Mouse (Mus musculus): ENCODE measurements around the gene Fat3.

The Fat3 gene

DNA sequence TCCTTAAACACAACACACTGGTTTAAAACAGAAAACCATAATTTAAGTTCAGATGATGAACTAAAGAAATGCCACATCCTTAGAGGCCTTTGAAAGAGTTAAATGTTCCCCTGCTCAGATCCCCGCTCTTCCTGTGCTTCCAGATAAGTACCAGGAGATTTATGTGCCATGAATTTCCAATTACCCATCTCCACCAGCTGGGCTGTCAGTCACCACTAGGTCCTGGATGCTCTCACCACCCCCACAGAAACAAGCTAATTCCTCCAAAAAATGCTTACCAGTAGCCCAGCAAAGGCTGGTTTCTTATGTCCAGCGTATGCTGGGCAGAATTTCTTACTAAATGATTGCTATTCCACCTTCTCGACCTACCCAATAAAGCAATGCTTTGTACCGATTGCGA, 72.5 kb downstream of the Fat3 start:
- DNase-seq, result no peak

DNA sequence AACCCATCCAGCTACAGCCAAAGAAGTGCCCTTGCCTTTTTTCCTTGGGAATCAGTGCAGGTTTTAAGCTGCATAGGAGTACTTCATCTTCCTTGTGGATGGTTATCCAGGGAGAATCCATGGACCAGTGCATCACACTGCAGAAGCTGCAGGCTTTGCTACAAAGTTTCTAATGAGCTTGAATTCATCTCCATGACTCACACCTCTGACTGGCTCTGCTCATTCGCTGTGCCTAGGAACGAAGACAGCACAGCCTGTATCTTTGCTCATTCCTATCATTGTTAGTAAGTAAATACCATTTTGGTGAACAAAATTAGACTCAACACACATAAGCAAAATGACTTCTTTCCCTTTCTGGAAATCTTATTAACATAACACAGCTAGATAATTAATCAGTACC, 78.4 kb downstream of the Fat3 start:
- no peak for DNase-seq

DNA sequence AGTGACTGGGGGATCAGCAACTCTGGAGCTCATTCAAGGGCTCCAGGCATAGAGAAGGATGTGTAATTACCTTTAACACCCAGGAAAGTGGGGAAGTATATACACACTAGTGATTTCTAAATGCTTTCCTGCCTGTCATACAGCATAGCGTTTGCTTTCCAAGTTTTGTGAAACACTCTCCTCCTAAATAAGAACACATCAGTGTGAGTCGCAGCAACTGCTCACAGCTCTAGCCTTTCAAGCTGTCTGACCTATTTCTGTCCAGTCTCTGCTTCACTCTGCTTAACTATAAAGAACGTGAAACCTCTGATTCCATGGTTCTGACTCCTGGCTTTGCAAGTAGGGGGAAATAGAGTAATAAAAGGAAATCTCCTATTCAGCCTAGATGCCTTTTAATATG, 98.3 kb downstream of the Fat3 start:
- DNase-seq, result no peak

DNA sequence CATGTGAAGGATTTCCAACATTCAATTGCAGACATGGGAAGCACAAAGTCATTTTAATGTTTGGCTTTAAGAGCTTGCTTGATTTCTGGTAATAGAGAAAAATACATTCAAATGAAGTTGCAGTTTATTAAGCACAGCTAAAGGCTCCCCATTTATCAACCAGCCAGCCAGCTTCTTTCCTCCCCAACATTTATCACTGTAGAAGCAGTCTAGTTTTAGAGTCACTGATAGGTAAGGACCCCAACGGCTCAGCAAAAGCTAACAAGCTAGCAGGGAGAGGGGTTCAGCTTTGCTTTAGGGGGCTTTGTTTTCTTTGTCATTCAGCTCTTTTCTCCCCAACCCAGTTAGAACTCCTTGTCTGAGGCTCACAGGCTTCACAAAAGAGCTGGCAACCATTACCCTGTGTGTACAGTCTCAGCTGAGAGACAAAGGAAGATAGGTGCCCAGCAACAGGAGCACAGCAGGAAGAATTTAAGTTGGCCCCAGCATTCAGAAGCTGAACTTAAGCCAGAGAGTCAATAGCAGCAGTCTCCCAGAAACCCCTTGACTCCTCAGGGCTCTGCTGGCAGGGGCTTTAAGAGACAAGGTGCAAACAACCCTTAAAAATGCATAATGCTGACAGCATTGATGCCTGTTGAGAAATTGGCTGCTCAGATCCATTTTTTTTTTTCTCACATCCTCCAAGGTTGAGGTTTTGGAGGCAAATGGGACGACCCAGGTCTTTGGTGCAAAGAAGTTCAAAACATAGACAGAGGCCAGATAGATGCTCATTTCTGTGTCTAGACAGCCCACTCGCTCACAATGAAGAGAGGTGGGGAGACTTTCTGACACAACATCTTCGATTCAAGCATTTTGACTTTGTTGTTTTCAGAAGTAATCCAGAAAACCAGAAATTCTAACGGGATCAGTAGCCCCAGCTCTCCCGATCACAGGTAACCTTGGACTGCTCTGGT, 102.1 kb downstream of the Fat3 start:
- DNase-seq, result no peak

DNA sequence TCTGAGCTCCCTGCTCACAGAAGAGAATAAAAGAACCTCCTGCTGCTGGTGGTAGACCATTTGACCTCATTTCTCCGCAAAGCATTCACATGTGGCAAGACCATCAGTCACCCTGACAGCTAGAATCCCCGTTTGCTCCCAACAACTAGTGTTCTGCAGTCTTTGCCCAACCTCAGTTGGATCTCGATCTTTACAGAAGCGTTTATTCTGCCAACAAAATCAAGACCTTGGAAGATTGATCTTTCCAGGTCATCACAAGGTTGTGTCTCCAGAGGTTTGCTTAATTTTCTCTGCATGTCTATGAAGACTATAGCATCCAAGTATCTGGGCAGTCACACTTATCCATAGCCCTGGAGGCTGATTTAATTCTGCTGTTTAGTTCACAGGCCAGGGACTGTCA, 111.9 kb downstream of the Fat3 start:
- DNase-seq, result no peak

DNA sequence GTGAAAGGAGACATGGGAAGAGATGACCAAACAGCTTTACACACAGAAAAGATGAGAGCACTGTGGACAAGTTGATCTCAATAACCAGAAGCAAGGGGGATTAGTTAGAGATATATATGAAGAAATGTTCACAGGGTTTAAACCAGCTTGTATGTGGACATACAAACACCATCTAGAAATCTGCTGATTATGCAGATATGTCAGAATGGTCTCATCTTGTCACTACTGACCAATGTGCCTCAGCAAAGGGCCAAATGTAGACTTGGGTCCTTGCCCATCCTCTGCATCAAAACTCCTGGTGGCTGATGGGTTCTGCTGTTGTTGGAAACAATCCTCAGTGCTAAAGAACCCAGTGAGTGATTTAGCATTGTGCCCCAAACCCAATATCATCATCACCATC, 113.6 kb downstream of the Fat3 start:
- DNase-seq, result no peak

DNA sequence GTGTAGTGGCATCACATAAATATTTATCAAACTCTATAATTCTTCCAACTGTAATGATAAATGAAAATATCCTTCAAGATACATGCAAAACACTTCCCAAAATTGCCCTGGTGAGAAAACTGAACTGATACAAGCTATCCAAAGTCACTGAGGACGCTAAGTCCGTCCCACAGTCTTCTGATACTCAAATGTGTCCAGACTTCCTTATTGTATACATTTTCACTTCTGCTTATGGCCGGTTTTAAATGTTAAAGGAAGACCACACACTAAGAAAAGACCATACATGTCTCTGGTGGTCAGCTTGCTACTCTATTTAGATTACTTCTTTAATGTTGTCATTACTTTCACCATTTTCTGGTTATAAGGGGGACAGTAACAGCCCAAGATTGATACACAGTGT, 137.4 kb downstream of the Fat3 start:
- no peak for DNase-seq

DNA sequence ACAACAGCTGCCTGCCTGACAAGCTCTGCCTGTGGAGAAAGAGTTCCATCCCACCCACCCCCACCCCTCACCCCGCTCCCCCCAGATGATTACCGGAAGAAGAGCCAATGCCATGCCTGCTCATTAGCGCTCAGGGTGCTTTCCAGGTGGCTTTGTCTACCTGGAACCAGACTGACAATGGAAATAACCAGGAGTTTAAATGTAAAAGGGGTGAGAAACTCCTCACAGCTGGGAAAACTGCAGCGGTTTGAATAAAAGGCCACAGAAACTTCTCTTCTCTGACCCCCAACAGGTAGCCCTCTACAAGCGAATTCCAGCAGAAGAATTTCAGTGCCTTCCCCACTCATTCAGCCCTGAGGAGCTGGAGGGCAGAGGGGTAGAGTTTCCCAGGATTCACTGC, 139.3 kb downstream of the Fat3 start:
- no peak for DNase-seq

DNA sequence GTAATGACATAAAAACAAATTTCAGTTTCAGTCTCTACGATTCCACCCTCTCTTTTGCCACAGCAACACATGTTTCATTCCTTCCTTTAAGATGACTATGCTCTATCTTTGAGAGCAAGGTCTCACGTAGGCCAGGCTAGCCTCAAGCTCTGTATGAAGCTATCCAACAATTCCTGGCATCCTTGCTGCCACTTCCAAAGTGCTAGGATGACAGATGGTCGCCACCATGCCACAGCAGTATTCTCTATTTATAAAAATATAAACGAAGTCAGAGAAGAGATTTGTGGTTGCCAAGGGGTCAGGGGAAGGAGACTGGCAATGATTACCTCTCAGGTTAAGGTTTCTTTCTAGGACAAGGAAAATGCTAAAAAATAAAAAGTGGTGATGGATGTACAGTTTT, 144.4 kb downstream of the Fat3 start:
- no peak for DNase-seq

DNA sequence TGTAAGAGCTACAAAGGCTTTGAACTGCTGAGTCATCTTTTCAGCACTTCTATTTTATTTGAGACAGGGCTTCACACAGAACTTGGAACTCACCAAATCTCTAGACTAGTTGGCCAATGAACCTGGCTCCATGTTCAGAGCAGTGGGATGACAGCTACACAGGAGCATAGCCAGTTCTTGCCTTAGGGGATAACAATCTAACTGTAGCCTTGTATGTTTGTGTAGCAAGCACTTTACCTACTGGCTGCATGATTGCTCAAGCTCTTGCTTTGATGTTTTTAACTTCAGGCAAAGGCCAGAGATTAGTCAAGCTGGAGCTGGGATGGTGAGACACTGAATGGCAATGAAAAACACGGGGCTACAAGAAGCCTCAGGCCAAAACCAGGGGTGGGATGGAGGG, 146.2 kb downstream of the Fat3 start:
- no peak for DNase-seq

DNA sequence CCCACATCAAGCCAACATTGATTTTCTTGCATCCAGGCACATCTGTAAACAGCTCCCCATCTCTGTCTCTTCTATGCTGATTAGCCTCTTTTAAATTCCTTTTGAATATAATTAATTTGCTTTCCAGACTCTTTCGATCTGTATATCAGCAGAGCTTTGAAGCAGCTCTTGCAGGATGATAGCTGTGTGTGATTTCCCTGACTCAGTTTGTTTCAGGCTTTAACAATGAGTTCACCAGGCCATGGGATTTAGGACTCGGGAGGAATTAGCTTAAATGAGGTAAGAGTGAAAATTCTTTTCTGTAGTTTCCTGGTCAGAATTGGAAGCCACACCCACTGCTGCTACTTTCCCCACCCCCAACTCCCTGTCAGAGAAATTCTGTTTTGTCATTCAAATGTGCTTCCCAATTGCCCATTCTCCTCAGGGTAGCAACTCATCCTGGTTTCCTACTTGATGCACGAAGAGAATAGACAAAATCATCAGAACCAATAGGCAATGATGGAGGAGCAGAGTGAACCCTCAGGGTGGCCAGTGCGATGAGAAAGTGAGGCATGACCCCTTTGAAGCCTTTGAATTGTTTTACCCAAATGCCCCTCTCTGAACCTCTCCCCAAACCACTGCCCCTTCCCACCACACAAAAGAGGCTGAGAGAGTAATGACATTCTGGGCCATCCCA, 147.9 kb downstream of the Fat3 start:
- no peak for DNase-seq

DNA sequence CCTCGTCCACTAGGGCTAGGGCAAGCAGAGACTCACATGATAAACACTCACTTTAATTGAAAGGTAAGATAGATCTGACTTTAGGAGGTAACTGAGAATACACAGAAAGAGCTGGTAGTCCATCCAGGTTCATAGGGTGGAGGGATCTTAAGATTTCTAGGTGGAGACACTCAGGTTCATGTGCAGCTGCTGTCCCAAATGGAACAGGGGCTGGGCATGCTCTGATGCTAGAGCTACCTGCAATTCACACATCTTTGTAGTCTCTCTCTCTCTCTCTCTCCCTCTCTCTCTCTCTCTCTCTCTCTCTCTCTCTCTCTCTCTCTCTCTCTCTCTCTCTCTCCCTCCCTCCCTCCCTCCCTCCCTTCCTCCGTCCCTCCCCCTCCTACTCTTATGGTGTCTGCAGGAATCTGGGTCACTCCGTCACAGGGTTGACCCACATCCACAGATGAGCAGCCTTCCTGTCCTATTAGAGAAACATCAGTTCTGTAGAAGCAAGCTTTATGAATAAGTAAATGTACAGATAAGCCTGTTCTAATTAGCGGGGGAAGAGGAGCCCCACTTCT, 148.5 kb downstream of the Fat3 start:
- no peak for DNase-seq

DNA sequence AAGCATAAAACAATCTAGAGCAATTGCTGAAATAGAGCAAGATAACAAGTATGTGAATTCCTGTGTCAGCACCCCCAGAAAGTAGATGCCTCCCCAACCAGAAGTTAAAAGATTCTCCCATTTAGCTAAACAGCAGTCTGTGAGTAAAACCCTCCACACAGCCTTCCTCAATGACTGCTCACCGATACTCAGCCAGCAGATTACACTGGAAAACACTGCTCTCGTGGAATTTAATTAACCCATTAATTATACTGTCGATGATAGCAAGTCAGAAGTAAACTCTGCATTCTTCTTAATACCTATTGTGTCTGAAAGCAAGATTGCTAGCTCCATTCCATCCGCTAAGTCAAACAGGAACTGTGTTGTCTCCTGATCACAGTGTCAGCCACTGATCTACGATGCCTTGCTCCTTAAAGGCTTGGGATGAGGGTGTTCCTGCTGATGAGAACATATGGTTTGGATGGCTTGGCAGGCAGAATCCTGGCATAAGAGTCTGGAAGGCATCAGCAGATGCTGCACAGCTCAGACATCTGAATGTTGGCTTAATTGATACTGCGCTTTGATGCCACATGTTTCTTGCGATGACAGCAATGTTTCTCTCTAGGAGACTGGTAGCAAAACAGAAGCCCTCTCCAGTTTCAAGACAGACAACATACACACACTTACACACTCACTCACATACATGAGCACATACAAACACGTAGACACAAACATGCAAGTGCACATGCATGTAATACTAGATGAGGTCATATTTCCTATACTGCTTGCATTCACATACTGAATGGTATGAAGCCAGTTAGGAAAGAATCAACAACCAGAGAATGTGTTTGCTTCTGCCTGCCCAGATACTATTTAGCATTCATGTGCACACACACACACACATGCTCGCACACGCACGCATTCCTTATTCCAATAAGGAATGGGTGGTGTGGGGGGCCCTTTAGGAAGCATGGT, 155.9 kb downstream of the Fat3 start:
- DNase-seq, result no peak

DNA sequence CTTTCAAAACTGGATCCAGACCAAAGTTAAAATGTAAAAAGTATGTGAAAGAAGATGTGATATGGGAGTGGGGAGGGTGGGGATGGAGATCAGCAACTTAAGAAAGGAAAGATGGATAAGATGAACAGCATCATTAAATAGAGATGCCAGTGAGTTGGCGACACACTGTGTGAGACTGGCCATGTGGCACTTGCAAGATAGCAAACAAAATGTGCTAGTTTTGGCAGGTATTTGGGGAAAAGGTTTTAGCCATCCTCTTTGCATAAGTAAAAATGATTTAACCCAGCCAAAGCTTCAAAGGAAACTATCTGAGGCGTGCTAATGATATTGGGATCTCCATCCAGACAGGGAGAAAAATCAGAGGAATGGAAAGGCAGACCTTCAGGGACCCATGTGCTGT, 157.9 kb downstream of the Fat3 start:
- DNase-seq, result no peak

DNA sequence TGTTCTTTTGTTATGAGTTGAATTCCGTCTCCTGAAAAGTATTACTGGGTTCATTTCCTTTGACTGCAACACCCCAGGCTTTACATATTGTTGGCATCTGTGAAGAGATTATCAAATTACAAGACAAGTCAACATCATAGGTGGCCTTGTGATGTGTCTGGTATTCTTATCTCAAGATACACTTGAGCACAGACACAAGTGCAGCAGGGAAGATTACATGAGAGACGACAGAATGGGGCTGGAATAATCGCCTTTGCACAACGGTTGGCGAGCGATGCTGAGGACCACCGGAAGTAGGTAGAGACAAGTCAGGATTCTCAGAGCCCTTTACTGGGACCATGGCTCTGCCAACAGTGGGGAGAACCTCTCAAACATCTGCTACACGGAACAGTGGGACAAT, 158.5 kb downstream of the Fat3 start:
- no peak for DNase-seq

DNA sequence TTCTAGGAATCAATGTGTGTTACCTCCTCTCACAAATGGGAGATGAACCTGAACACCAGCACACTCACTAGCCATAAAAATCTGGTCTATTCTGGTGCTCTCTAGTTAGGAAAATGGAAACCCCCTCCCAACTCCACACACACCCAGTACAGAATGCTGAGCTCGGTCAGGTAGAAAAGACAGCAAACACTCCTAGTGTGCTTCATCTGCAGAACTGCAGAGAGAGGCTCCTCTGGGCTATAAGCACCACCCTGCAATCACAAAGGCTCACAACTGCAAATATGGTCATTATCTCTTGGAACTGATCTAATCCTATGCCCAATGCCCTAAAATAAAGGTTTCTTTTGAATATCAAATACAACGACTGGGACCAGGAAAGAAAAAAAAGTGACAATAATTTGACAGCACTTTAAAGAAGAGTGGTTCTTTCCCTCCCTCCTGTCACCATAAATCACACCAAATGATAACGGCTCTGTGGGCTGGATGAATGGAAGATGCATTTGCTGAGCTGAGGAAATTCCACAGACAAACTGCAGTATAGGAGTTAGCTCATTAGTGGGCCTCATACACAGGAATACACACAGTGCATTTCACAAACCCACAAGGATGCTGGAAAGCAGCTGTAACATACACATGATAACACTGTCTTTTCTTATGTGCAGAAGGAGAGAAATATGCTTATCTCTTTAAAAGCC, 170.6 kb downstream of the Fat3 start:
- no peak for DNase-seq

DNA sequence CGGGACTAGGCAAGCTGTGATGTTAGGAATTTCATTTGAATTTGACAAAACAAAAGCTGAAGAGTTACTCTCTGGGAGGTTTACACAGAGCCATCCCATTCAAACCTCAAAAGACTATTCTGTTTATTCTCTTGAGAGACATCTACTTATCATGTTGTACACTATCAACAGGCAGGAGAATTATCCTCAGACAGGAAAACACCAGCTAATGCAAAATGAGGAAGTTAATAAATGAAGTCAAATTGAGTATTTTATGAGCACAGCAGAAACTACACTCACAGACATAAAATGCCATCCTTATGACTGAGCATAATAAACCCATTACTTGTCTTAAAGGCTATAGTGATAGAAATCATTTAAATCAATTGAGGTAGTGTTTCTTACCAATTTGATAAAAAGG, 182.1 kb downstream of the Fat3 start:
- DNase-seq, result no peak

DNA sequence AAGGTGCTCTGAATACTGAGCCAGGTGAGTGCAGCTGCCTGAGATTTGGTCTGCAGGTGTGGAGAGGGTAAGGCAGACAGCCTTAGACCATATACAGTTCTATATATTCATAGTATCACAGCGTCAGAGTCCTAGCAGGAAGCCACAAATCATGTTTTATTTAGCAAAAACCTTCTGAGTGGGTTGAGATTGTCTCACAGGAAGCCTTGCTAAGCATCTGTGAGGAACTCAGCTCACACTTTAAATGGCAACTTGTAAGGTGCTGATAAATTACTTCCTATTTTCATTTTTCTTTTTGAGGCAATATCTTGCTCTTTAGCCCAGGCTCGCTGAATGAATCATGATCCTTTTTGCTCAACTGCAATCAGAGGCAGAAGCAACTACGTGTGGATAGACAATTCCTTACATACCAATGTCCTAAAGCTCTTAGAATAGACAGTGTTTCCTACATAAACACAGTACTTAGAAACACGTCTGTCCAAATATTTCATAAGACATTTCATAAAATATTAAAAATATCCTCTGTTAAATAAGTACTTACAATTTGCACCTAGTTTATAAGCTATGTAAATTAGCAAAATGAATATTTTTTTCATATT, 188.4 kb downstream of the Fat3 start:
- DNase-seq, result no peak

DNA sequence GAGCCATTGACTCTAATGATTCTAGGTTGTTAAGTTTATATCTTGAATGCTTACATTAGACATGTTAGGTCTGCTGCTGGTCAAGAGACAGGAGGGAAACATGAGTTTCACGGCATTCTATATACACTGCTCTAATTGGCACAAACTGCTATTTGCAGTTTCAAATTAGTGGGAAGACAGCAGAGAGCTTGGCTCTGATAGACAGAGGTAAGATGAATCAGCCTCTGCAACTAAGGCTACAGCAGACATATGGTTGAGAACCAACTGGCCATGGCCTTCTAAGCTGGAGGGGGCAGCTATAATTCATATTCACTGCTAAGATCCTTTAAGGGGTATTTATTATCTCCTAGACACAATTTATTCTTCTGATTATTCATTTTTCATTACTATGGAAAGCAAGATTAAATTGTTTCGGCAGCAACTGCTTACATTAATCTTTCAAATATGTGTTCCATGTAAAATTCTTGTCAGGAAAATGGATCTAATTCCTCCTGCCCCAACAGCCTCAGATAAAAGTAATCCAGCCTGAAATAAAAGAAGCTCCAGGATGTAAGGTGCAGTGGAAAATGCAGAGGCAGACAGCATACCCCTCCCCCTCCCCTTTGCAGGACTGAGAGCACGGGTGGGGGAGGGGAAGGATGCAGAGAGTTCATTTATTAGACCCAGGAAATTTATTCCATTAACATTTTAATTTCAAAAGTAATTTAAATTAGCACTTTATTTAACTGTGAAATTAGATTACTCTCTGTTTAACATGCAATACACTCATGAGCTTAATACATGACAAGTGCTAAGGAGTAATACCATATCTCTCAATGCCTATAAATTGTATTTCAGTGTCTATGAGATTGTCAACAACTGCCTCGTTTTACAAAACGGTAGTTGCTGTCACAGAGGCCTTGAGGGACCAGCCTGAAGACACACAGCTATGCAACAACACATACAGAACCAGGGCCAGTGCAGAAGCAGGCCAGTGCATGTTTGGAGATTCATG, 189.9 kb downstream of the Fat3 start:
- no peak for DNase-seq

DNA sequence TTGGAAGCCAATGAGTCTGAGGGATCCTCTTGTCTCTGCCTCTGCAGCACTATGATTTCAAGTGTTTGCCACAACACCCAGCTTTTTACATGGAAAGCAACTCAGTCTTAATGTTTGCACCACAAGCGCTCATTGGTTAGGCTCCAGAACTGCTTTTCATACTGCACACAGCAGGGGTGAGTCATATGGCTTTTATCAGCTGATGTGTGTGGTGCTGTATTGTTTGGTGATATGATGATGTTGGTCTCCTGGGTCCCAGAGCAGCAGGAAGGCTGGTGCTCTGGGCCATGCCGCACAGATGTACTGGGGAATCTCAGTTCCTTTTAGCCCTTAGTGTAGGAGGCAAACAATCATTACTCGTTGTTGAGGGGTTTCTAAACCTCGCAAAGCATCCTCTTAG, 190.8 kb downstream of the Fat3 start:
- no peak for DNase-seq

DNA sequence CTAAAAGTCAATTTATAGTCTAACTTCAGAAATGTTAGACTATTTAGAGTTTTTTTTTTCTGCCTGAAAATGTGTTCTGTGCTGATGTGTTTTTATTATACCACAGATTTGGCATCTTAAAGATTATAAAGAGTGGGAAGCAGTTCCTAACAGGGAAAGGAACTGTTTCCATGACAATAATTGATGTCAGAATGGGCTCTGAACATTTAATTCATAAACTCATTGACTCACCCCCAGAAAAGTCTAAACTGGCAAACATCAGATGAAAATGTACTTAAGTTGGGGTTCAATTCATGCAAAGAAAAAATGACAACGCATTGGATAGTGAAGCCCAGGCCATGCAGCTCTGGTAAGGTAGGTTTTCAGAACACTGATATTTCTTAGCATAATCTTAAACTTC, 193.3 kb downstream of the Fat3 start:
- no peak for DNase-seq

Data from thymus, postnatal 4 days (tissue).